Mouse (Mus musculus): ENCODE measurements at regions not wholly inside any gene's neighbourhood (a gene's known extent, or its start where the extent isn't known, plus 50 kb on each side); places are given as distances from the start of the nearest gene placed in this dataset.

GRCm38 (mm10) chrX:11802074-11802899 lies 357.9 kb downstream of the Bcor start:
- peak in 1 of 2 experiments; percentile 28 for DNase-seq

DNA sequence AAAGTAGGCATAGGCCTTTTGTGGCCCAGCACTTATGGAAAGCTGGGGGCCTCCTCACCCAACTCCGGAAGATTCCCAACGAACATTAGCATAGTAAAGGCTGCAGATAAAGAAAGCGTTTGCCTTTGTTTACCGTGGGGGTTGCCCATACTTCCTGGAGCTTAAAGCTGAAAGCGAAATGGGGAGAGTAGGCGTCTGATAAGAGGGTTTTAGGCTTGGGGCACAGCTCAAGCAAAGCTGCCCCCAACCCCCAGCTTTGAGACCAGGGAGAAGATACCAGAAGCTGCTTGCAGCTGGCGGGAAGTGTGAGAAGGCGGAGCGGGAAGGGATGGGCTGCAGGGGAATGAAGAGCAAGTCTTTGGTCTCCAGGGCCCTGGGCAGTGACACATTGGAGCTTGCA lies 356.9 kb downstream of the Bcor start:
- DNase-seq, result peak in 1 of 2 experiments; percentile 34

DNA sequence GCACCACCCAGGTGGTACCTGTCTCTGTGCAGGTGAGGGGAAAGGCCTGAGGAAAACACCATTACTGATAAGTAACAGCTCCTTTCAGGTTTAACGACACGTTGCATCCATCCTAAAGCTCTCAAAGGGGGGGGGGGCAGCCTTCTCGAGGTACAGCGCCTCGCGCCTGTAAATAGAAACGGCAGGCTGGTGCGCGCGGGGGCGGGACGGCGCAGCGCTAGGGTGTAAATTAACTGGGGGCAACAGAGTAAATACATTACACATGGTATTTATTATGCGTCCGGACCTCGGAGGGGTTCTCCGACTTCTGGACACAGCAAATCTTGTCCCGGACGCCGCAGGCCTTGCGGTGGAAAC lies 353.3 kb downstream of the Bcor start:
- no peak for DNase-seq

GRCm38 (mm10) chrX:11807253-11807882 lies 352.8 kb downstream of the Bcor start:
- peak; percentile 8 to 30 for DNase-seq

GRCm38 (mm10) chrX:11807883-11808262 lies 352.3 kb downstream of the Bcor start:
- DNase-seq, result no peak

DNA sequence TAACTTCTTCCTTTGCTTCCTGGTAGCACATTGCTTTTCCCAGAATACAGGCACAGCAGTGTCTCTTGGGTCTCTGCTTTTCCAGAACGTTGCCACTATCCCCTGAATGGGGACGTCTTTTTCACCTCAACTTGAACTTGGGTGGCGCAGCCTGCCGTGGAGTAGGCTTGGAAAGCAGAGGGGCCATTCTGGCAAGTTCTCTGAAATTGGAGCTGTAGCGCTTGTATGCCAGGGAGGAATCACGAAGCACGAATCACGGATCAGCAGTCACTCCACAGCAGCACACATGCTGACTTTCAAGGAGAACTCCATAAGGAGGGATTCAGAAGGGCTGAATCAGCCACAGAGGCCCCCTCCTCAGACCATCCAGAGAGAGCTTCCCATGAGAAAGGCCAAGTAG lies 351.2 kb downstream of the Bcor start:
- DNase-seq, result no peak

- DNase-seq, result no peak
Measured at GRCm38 (mm10) chrX:11814861-11815260, 345.3 kb downstream of the Bcor start.

DNA sequence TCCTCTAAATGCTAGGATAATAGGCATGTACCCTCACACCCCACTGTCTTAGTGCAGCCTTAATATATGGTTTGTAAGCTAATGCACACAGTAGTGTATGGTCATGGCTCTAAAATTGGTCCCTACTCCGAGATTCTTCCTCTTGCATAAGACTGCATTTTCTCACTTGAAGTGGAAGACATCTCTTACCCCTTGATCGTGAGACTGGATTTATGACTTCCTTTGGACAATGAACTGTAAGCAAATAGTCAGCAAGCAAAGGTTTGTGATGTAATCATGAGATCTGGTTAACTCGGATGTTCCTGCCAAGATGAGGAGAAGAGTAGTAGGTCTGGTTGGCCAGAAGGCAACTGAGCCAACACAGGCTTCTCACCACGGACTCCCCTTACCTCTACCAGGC lies 344.3 kb downstream of the Bcor start:
- no peak for DNase-seq

GRCm38 (mm10) chrX:11818634-11819033 lies 341.5 kb downstream of the Bcor start:
- DNase-seq, result no peak

DNA sequence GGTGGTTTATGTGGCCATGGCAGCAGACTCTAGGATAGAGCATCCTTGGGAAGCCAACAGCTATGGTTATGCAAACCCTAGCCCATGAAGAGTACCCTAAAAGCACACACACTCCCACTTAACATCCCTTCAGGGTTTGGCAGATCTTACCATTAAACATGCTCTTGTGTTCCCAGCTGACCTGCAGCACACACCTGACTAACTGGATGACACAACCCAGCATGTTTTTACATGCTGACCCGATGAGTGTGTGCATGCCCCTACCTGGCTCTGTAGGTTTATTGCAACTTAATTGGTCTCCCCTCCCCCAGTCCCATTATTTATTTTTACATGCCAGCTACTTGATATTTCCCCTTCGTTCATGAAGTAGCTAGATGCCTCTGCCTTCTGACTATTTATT lies 339.0 kb downstream of the Bcor start:
- DNase-seq, result no peak

- DNase-seq, result no peak
Measured at GRCm38 (mm10) chrX:11821880-11822768, 338.0 kb downstream of the Bcor start.

GRCm38 (mm10) chrX:11825948-11826347 lies 334.2 kb downstream of the Bcor start:
- no peak for DNase-seq

DNA sequence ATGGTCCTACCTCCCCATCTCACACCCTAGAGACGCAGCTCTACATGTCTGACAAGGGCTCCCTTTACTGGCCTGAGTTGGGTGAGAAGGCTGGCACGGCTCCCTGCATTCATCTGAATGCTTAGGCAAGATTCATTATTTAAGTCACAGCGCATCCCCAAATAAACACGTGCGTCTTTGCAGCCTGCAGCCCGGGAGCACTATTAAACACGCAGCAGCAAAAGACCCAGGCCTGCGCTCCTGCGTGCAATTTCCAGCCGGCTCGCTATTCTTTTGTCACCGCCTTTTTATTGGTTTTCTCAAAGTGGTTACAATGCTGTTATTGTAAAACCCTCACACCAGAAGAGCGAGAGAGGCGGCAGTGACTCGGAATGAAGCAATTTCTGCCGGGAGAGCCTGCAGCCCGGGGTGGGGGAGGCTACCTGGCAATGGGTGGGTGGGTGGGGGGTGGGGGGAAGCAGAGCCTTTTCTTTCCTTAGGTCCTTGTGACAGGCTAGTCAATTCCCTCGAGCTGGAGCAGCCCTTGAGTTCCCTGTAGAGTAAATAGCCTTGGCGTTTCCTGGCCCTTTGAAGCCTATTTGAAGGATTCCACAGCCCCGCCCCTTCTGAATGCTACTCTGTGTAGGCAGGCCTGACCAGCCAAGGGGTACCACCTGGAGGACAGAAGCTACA lies 333.3 kb downstream of the Bcor start:
- no peak for DNase-seq

DNA sequence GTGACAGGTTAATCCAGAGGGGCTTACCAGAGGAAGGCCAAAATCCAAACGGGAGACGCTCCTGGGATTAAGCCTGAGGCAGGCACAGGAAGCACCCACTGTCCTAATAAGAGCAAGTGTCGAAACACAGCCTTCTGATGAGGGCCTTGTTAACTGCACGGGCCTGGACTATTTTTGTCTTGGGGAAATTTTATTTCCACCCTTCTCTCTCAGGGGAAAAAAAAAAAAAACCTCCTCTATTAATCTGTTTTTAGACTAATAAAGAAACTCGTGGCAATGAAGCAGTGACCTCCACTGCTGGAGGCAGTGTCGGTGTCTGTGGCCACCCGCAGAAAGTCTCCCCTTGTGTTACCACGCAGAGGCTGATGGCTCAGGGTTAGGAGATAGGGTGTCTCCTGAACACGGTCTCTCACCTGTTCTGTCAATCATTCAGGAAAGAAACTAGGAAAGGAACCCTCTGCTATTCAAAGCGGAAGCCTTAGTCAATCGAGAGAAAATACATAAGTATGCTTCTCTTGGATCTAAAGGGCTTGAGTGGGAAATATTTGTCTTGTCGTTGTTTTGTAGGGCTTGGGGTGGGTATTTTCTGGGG lies 330.6 kb downstream of the Bcor start:
- DNase-seq, result no peak

GRCm38 (mm10) chrX:11837566-11837965 lies 322.6 kb downstream of the Bcor start:
- DNase-seq, result no peak

DNA sequence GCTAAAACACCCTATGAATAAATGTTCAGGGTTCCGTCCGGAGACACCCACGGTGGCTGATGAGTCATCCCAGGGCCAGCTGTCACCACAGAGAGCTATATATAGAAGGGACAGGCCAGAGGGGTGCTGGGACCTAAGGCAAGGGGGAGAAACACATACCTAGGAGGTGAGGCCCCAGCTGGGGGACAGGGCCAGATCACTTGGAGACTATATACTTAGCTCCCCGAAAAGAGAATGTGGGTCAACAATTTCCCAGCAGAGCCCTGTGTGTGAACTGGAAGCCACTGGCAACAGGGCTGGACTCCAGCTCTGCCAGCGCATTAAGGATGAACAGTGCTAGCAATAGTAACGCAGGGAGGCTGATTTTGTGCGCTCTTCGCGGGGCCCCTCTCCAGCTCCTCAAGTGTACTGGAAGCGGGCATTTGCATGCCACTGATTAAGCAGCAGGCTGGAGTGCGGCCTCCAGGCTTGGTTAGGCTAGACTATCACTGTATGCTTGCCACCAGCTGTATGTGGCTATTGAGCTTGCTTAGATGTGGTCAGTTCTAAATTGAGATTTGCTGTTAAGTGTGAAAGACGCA lies 320.4 kb downstream of the Bcor start:
- DNase-seq, result no peak

- DNase-seq, result no peak
Measured at GRCm38 (mm10) chrX:11840319-11841035, 319.7 kb downstream of the Bcor start.

GRCm38 (mm10) chrX:11845566-11845965 lies 314.6 kb downstream of the Bcor start:
- no peak for DNase-seq

GRCm38 (mm10) chrX:11855910-11856309 lies 304.2 kb downstream of the Bcor start:
- no peak for DNase-seq

GRCm38 (mm10) chrX:11859396-11859795 lies 300.8 kb downstream of the Bcor start:
- no peak for DNase-seq

DNA sequence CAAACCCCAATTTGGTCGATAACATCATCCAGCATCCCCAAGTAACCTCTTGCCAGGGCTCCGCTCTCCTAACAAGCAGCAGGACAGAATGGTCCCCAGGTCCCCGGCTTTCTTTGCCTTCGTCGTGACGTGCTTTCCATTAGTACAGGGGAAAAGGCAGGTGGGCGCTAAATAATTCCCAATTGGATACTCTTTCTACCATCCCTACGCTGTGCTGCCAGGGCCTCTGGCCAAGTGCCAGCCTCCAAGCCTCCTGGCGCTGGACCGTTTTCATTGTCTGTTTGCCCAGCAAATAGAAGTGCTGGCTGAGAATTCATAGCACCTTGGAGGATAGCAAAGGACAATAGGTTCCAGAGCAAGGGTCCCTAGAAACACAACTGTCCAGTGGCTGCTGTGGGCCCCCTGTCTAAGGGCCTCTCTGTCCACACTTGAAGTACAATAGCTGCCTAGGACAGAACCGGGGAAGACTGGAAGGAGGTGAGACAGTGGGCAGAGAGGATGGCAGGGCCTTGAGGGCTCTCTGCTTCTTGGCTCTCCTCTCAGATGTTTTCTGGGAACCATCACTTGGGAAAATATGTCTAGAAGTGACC lies 298.9 kb downstream of the Bcor start:
- DNase-seq, result no peak
